Mouse (Mus musculus): ENCODE data around the gene Olfr566. TPM values are rescaled to one million over a fixed set of nuclear protein-coding genes. Genes with fewer than 3 reads are reported as not detected.

Gene Olfr566
- total RNA-seq (2021) (not detected), polyA plus RNA-seq (2012; rRNA removed) (not detected in 2 replicates)
- long read RNA-seq = 0 reads

- DNase-seq = no peak
Measured at GRCm38 (mm10) chr7:102858665-102859064, at the start of gene Olfr566. TSS of gene Olfr566 (minus strand) at chr7:102858765.

- no peak for DNase-seq
Measured at GRCm38 (mm10) chr7:102890782-102891181, 32.2 kb upstream of the Olfr566 start, which contains the start of gene Olfr569. TSS of gene Olfr569 (minus strand) at chr7:102890882.

- no peak for DNase-seq
Measured at GRCm38 (mm10) chr7:102876822-102877221, 18.3 kb upstream of the Olfr566 start, which contains the start of gene Olfr568. TSS of gene Olfr568 (plus strand) at chr7:102877122.

GRCm38 (mm10) chr7:102855807-102856206 is 2.8 kb downstream of the Olfr566 start:
- DNase-seq = no peak

Other genes starting within 250 kb of the Olfr566 start
- not detected for gene Olfr553, start 240.5 kb downstream of the Olfr566 start, total RNA-seq (2021)
- gene Olfr553, start 240.5 kb downstream of the Olfr566 start, polyA plus RNA-seq (2012; rRNA removed) = not detected in 2 replicates
- not detected for gene Olfr554, start 220.3 kb downstream of the Olfr566 start, total RNA-seq (2021)
- not detected in 2 replicates for gene Olfr554, start 220.3 kb downstream of the Olfr566 start, polyA plus RNA-seq (2012; rRNA removed)
- not detected for gene Olfr555, start 199.9 kb downstream of the Olfr566 start, total RNA-seq (2021)
- gene Olfr555, start 199.9 kb downstream of the Olfr566 start, polyA plus RNA-seq (2012; rRNA removed) = not detected in 2 replicates
- not detected for gene Olfr556, start 193.9 kb downstream of the Olfr566 start, total RNA-seq (2021)
- gene Olfr556, start 193.9 kb downstream of the Olfr566 start, polyA plus RNA-seq (2012; rRNA removed) = not detected in 2 replicates
- gene Trim68, start 171.4 kb downstream of the Olfr566 start, total RNA-seq (2021) = 1 to 10 TPM; 6.9 to 8.4 TPM
- 9.4 and 10.1 TPM in 2 replicates for gene Trim68, start 171.4 kb downstream of the Olfr566 start, polyA plus RNA-seq (2012; rRNA removed)
- gene Olfr557, start 162.9 kb downstream of the Olfr566 start, total RNA-seq (2021) = not detected
- 0.03 TPM in 1 of 2 replicates, not detected in the other for gene Olfr557, start 162.9 kb downstream of the Olfr566 start, polyA plus RNA-seq (2012; rRNA removed)
- under 1 TPM; 0.26 to 0.31 TPM for gene Olfr558, start 156.6 kb downstream of the Olfr566 start, total RNA-seq (2021)
- gene Olfr558, start 156.6 kb downstream of the Olfr566 start, polyA plus RNA-seq (2012; rRNA removed) = 0.38 and 0.51 TPM in 2 replicates
- not detected for gene Olfr33, start 139.7 kb downstream of the Olfr566 start, total RNA-seq (2021)
- gene Olfr33, start 139.7 kb downstream of the Olfr566 start, polyA plus RNA-seq (2012; rRNA removed) = 0.11 TPM in 1 of 2 replicates, not detected in the other
- gene Olfr559, start 131.3 kb downstream of the Olfr566 start, total RNA-seq (2021) = not detected
- gene Olfr559, start 131.3 kb downstream of the Olfr566 start, polyA plus RNA-seq (2012; rRNA removed) = not detected in 2 replicates
- gene Olfr560, start 99.4 kb downstream of the Olfr566 start, total RNA-seq (2021) = not detected
- not detected in 2 replicates for gene Olfr560, start 99.4 kb downstream of the Olfr566 start, polyA plus RNA-seq (2012; rRNA removed)
- gene Olfr78, start 99.3 kb downstream of the Olfr566 start, total RNA-seq (2021) = under 1 TPM in 1 of 2 experiments, not detected in 1; 0.24 TPM
- gene Olfr78, start 99.3 kb downstream of the Olfr566 start, polyA plus RNA-seq (2012; rRNA removed) = 0.19 and 0.46 TPM in 2 replicates
- not detected for gene Olfr561, start 87.5 kb downstream of the Olfr566 start, total RNA-seq (2021)
- gene Olfr561, start 87.5 kb downstream of the Olfr566 start, polyA plus RNA-seq (2012; rRNA removed) = not detected in 2 replicates
- gene Olfr564, start 55.3 kb downstream of the Olfr566 start, total RNA-seq (2021) = not detected
- not detected in 2 replicates for gene Olfr564, start 55.3 kb downstream of the Olfr566 start, polyA plus RNA-seq (2012; rRNA removed)
- gene Olfr568, start 18.4 kb upstream of the Olfr566 start, total RNA-seq (2021) = not detected
- not detected in 2 replicates for gene Olfr568, start 18.4 kb upstream of the Olfr566 start, polyA plus RNA-seq (2012; rRNA removed)
- not detected for gene Olfr569, start 32.1 kb upstream of the Olfr566 start, total RNA-seq (2021)
- not detected in 2 replicates for gene Olfr569, start 32.1 kb upstream of the Olfr566 start, polyA plus RNA-seq (2012; rRNA removed)
- gene Olfr570, start 35.8 kb upstream of the Olfr566 start, total RNA-seq (2021) = not detected
- not detected in 2 replicates for gene Olfr570, start 35.8 kb upstream of the Olfr566 start, polyA plus RNA-seq (2012; rRNA removed)
- not detected for gene Olfr571, start 58.8 kb upstream of the Olfr566 start, total RNA-seq (2021)
- gene Olfr571, start 58.8 kb upstream of the Olfr566 start, polyA plus RNA-seq (2012; rRNA removed) = not detected in 2 replicates
- gene Olfr572, start 65.6 kb upstream of the Olfr566 start, total RNA-seq (2021) = not detected
- not detected in 2 replicates for gene Olfr572, start 65.6 kb upstream of the Olfr566 start, polyA plus RNA-seq (2012; rRNA removed)
- not detected for gene Olfr573-ps1, start 83.8 kb upstream of the Olfr566 start, total RNA-seq (2021)
- gene Olfr573-ps1, start 83.8 kb upstream of the Olfr566 start, polyA plus RNA-seq (2012; rRNA removed) = not detected in 2 replicates
- gene Olfr574, start 89.7 kb upstream of the Olfr566 start, total RNA-seq (2021) = not detected
- not detected in 2 replicates for gene Olfr574, start 89.7 kb upstream of the Olfr566 start, polyA plus RNA-seq (2012; rRNA removed)
- gene Olfr575, start 100.0 kb upstream of the Olfr566 start, total RNA-seq (2021) = not detected
- not detected in 2 replicates for gene Olfr575, start 100.0 kb upstream of the Olfr566 start, polyA plus RNA-seq (2012; rRNA removed)
- gene Olfr576, start 103.9 kb upstream of the Olfr566 start, total RNA-seq (2021) = not detected
- gene Olfr576, start 103.9 kb upstream of the Olfr566 start, polyA plus RNA-seq (2012; rRNA removed) = not detected in 2 replicates
- not detected for gene Olfr577, start 117.2 kb upstream of the Olfr566 start, total RNA-seq (2021)
- gene Olfr577, start 117.2 kb upstream of the Olfr566 start, polyA plus RNA-seq (2012; rRNA removed) = not detected in 2 replicates
- gene Olfr578, start 130.6 kb upstream of the Olfr566 start, total RNA-seq (2021) = not detected
- gene Olfr578, start 130.6 kb upstream of the Olfr566 start, polyA plus RNA-seq (2012; rRNA removed) = not detected in 2 replicates
- not detected for gene Olfr582, start 179.3 kb upstream of the Olfr566 start, total RNA-seq (2021)
- gene Olfr582, start 179.3 kb upstream of the Olfr566 start, polyA plus RNA-seq (2012; rRNA removed) = not detected in 2 replicates
- not detected for gene Olfr583, start 192.5 kb upstream of the Olfr566 start, total RNA-seq (2021)
- gene Olfr583, start 192.5 kb upstream of the Olfr566 start, polyA plus RNA-seq (2012; rRNA removed) = not detected in 2 replicates
- gene Olfr584, start 223.1 kb upstream of the Olfr566 start, total RNA-seq (2021) = not detected
- not detected in 2 replicates for gene Olfr584, start 223.1 kb upstream of the Olfr566 start, polyA plus RNA-seq (2012; rRNA removed)
- not detected for gene Olfr585, start 239.0 kb upstream of the Olfr566 start, total RNA-seq (2021)
- not detected in 2 replicates for gene Olfr585, start 239.0 kb upstream of the Olfr566 start, polyA plus RNA-seq (2012; rRNA removed)

Data from adrenal gland, adult 2 months (tissue).